Mouse (Mus musculus): ENCODE results near the gene Krcc1. TPM values are rescaled to one million over a fixed set of nuclear protein-coding genes. Genes with fewer than 3 reads are reported as not detected.

Krcc1 gene
- total RNA-seq (2023) = 10 to 100 TPM; 37.3 to 37.4 TPM

GRCm38 (mm10) chr6:71271389-71272315 lies at the start of gene Krcc1:
Krcc1 (plus strand) TSS chr6:71271677.

DNA sequence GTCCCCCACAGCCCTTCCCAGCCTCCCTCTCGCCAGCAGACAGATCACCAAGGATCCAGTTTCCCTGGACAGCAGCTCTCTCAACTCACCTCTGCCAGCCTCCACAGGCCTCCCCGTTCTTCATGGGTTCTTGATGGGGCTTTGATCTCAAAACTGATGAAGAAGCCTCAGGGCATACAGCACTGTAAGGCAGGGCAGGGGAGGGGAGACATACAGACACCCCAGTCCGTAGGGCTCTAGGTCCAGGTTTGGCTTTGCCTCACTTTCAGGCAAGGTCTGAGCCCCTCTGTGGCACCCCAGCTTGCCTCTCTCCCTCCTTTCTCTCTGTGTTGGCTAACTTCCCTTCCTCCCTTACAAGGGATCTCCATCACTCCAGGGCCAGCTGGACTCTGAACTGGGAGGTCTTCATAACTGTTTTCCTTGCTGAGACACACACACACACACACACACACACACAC lies 50.4 kb downstream of the Krcc1 start, which contains the start of gene Smyd1:
TSS of gene Smyd1 (minus strand) at position 408 of the 458 bp plus-strand sequence.

DNA sequence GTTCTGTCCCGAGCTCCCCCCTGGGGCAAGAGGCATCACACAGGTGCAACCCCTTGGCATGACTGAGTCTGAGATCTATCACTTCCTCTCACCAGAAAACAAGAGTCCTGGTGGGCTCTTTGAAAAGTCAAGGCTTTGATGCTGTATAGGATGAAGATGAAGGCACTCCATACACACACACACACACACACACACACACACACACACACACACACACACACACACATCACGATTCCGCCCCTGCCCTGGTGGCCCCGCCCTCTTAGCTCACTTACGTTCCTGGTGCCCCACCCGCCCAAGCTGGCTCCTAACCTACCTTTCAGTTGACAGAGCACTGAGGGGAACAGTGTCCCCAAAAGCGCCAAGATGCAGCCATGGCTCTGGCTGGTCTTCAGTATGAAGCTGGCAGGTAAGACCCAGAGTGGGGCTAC lies 51.0 kb downstream of the Krcc1 start, which contains the start of gene Cd8b1:
TSS of gene Cd8b1 (plus strand) at position 298 of the 431 bp plus-strand sequence.

Other genes with a start within 250 kb of the Krcc1 start
- not detected for gene Thnsl2, start 127.2 kb upstream of the Krcc1 start, total RNA-seq (2023)
- not detected for gene Fabp1, start 71.8 kb upstream of the Krcc1 start, total RNA-seq (2023)
- gene Smyd1, start 50.6 kb downstream of the Krcc1 start, total RNA-seq (2023) = not detected
- gene Cd8b1, start 51.1 kb downstream of the Krcc1 start, total RNA-seq (2023) = not detected
- under 1 TPM; 0.35 to 0.36 TPM for gene Cd8a, start 101.8 kb downstream of the Krcc1 start, total RNA-seq (2023)
- gene Rmnd5a, start 169.0 kb downstream of the Krcc1 start, total RNA-seq (2023) = 10 to 100 TPM; 41.3 to 44.5 TPM
- gene Rnf103, start 222.2 kb downstream of the Krcc1 start, total RNA-seq (2023) = 10 to 100 TPM; 15.6 to 17.1 TPM

Measured in neutrophil, adult 59 days (primary cell).